Mouse (Mus musculus): ENCODE data around the gene Kat2a.

DNA sequence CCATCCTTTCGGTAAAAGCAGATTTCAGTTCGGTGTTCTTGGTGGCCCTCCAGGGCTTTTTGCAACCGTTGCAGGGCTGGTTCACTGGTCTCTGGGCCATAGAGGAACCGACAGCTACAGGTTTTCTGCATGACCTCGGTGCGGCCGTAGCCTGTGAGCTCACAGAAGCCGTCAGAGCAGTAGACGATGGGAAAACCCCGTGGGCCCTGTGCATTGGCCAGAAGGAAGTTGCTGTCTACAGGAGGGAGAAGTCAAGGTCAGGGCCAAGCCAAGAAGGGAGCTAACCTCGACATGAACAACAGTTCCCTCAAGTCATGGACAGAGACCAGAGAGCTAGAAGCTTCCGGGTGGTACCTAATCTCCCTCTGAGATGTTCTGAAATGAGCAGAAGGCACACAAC, 45.3 kb upstream of the Kat2a start:
- TF ChIP-seq CTCF (IDR thresholded peaks at IDR 0.05; ENCODE audit: low read depth) (no peak), EP300 (optimal IDR thresholded peaks at IDR 0.05) (no peak)

Measured in stomach, postnatal 0 days (tissue).